Mouse (Mus musculus) brain, embryonic 14.5 days (tissue): Measurements from ENCODE around the gene Slc25a5.

Source experiments
- CTCF ChIP-seq: fragments of 200-500 bp; IDR thresholded peaks from 2 replicates; pipeline ENCODE4 v1.5.1; 2012; ENCODE audit warnings: inconsistent platforms, mild to moderate bottlenecking, moderate library complexity, borderline replicate concordance; ENCODE audit not compliant: insufficient read depth, insufficient read length; ENCODE audit errors: extremely low read depth
- POLR2A ChIP-seq: fragments of 200-500 bp; IDR thresholded peaks from 2 replicates; pipeline ENCODE4 v1.6.1; 2012; ENCODE audit warnings: mild to moderate bottlenecking, inconsistent platforms, borderline replicate concordance; ENCODE audit not compliant: poor library complexity, insufficient read depth, insufficient read length, severe bottlenecking; ENCODE audit errors: extremely low read depth

- TF ChIP-seq POLR2A (no peak), CTCF (no peak)
These were observed 24.1 kb downstream of the Slc25a5 start for GRCm38 (mm10) chrX:36819575-36819974.
